Mouse (Mus musculus) thymus, adult 2 months (tissue): ENCODE measurements at regions not wholly inside any gene's neighbourhood (a gene's known extent, or its start where the extent isn't known, plus 50 kb on each side); places are given as distances from the start of the nearest gene placed in this dataset.

Experiments
- CTCF ChIP-seq: fragments of 200-500 bp; IDR thresholded peaks from 2 replicates; pipeline ENCODE4 v1.5.1; 2012; ENCODE audit warnings: mild to moderate bottlenecking, control low read depth, low read length, moderate library complexity, borderline replicate concordance; ENCODE audit not compliant: control insufficient read depth, poor library complexity, insufficient read depth; ENCODE audit errors: extremely low read depth
- POLR2A ChIP-seq: fragments of 200-500 bp; IDR thresholded peaks from 2 replicates; pipeline ENCODE4 v1.6.1; 2012; ENCODE audit warnings: mild to moderate bottlenecking, low read length, control low read depth, moderate library complexity; ENCODE audit not compliant: control insufficient read depth, poor library complexity, insufficient read depth; ENCODE audit errors: extremely low read depth

GRCm38 (mm10) chr13:71529397-71530122 is 434.0 kb downstream of the Irx1 start:
- TF ChIP-seq CTCF (no peak), POLR2A (no peak)
